Mouse (Mus musculus) liver, embryonic 14.5 days (tissue): ENCODE results near the gene St6galnac3.

Experiments used
- CTCF ChIP-seq: IDR thresholded peaks from 2 replicates; pipeline ENCODE4 v1.5.1; 2016; ENCODE audit warnings: antibody characterized with exemption, low read depth, control low read depth
- EP300 ChIP-seq: IDR thresholded peaks from 2 replicates; pipeline ENCODE4 v1.6.1; 2016; ENCODE audit warnings: antibody characterized with exemption, low read depth

DNA sequence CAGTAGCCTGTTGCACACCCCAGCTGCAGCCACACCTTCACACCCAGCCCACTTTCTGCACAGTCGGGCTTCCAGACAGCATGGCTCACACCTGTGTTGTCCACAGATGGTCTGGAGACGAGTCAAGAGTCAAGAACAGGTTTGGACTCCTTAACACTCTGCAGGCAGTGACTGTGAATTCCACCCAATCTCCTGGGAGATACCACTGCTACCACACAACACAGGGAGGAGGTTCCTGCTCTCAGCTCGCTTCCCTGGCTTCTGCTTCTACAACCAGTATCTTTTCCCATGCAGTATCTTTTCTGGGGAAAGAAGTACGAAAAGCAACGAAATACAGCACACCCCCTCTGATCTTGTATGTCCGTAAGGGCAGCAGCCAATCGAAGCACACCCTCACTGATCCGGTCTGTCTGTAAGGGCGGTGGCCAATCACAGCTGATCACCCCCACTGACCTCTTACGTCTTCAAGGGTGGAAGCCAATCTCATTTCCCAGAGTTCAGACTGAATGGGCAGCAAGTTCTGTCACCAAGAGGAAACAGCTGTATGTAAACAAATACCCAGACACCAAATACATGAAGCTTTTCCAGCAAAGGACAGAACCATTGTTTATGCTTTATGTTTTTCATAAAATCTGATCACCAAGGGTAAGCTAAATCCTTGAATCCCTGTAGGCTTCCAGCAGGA, 92.8 kb downstream of the St6galnac3 start:
- no peak for TF ChIP-seq CTCF
- no peak for TF ChIP-seq EP300
